Mouse (Mus musculus): Measurements from ENCODE around the gene Ust. TPM values are rescaled to one million over a fixed set of nuclear protein-coding genes. Genes with fewer than 3 reads are reported as not detected.

The Ust gene
- total and polyA plus RNA-seq, 3 experiments: not detected

GRCm38 (mm10) chr10:8287350-8287791 lies 231.3 kb downstream of the Ust start:
- peaks cover 7 to 13% of the 10 kb centered on the region in 2 experiments for H3K4me1 ChIP-seq (ENCODE audit: control insufficient read depth in 1 of 2, insufficient read depth in 2 of 2)
- H3K4me2 ChIP-seq (ENCODE audit: insufficient read depth, low read depth, poor library complexity, severe bottlenecking): no peak overlapping the region
- dilution Hi-C loops (cut with MboI; ENCODE audit: extremely low pct_ligation_motif_present, extremely low pct_unique_long_range_greater_than_20kb, low sequenced_read_pairs) (no loop called here), in situ Hi-C loops (cut with MboI; ENCODE audit: low pct_ligation_motif_present, low pct_unique_long_range_greater_than_20kb, low sequenced_read_pairs) (no loop called here)
- peak; percentile 12 for DNase-seq (ENCODE audit: extremely low read depth)
- peaks cover 22% of the 10 kb centered on the region for H3K9me3 ChIP-seq (replicated peaks; ENCODE audit: low read length)
- no peaks in the 10 kb centered on the region for H3K36me3 ChIP-seq (replicated peaks in 1 of 2; ENCODE audit: control insufficient read depth in 1 of 2, insufficient read depth in 1 of 2, low read length in 1 of 2)
- TF ChIP-seq ZC3H11A (IDR thresholded peaks at IDR 0.05; ENCODE audit: low read depth, low read length) (no peak), TCF12 (IDR thresholded peaks at IDR 0.05; ENCODE audit: low read depth, low read length) (peak; percentile 98)
- no peaks in the 10 kb centered on the region for H3K79me2 ChIP-seq (replicated peaks; ENCODE audit: control insufficient read depth, extremely low read depth, insufficient read depth, poor library complexity, severe bottlenecking)
- no peaks in the 10 kb centered on the region for H3K27me3 ChIP-seq (replicated peaks)
- H3K9ac ChIP-seq (ENCODE audit: insufficient read depth, low read depth): no peak overlapping the region
- H3K4me3 ChIP-seq (replicated peaks in 1 of 3; ENCODE audit: low read depth in 2 of 3, low read length in 2 of 3, poor library complexity in 1 of 3): no peak overlapping the region
- H3K27ac ChIP-seq (ENCODE audit: insufficient read depth, low read depth): no peak overlapping the region

DNA sequence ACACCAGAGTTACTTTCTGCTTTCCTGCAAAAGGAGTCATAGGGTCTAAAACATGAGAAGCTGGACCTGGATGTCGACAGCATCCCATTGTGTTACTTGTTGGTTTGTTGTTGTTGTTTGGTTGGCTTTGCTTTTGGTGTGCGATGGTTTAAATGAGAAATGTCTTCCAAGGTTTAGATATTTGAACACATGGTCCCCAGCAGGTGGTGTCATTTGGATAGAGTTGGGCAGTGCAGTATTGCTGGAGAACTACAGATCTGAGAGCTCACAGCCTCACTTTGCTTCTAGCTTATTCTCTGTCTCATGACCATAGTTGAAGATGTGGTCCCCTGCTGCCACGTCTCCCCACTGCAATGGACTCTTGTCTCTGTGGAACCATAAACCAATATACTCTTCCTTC lies 234.6 kb downstream of the Ust start:
- in situ Hi-C loops (cut with MboI; ENCODE audit: low pct_ligation_motif_present, low pct_unique_long_range_greater_than_20kb, low sequenced_read_pairs) (no loop called here), dilution Hi-C loops (cut with MboI; ENCODE audit: extremely low pct_ligation_motif_present, extremely low pct_unique_long_range_greater_than_20kb, low sequenced_read_pairs) (no loop called here)
- Histone ChIP-seq H3K9me3 (replicated peaks; ENCODE audit: low read length) (peaks cover 16% of the 10 kb centered on the region), H3K36me3 (replicated peaks in 1 of 2; ENCODE audit: control insufficient read depth in 1 of 2, insufficient read depth in 1 of 2, low read length in 1 of 2) (no peaks in the 10 kb centered on the region), H3K9ac (ENCODE audit: insufficient read depth, low read depth) (no peak overlapping the region), H3K79me2 (replicated peaks; ENCODE audit: control insufficient read depth, extremely low read depth, insufficient read depth, poor library complexity, severe bottlenecking) (no peaks in the 10 kb centered on the region), H3K4me1 (ENCODE audit: control insufficient read depth in 1 of 2, insufficient read depth in 2 of 2) (peaks cover 7% of the 10 kb centered on the region in 2 experiments), H3K27me3 (replicated peaks) (no peaks in the 10 kb centered on the region), H3K27ac (ENCODE audit: insufficient read depth, low read depth) (no peak overlapping the region), H3K4me2 (ENCODE audit: insufficient read depth, low read depth, poor library complexity, severe bottlenecking) (no peak overlapping the region), H3K4me3 (replicated peaks in 1 of 3; ENCODE audit: low read depth in 2 of 3, low read length in 2 of 3, poor library complexity in 1 of 3) (no peak overlapping the region)
- no peak for DNase-seq (ENCODE audit: extremely low read depth)
- TF ChIP-seq MAX (IDR thresholded peaks at IDR 0.05; ENCODE audit: low read length) (no peak), SIN3A (IDR thresholded peaks at IDR 0.05; ENCODE audit: low read length) (no peak), KAT2A (IDR thresholded peaks at IDR 0.05; ENCODE audit: insufficient replicate concordance, low read length) (no peak), PAX5 (IDR thresholded peaks at IDR 0.05; ENCODE audit: low read length) (no peak), RAD21 (IDR thresholded peaks at IDR 0.05; ENCODE audit: low read depth, low read length) (peak; percentile 2), CTCF (conservative IDR thresholded peaks at IDR 0.05 in 1 of 2, IDR thresholded peaks at IDR 0.05 in 1 of 2; ENCODE audit: low read depth in 2 of 2, low read length in 2 of 2) (peak in 1 of 2 experiments; percentile 22; a peak in 2 of 4 replicates)

- Histone ChIP-seq H3K9me3 (replicated peaks; ENCODE audit: low read length) (no peaks in the 10 kb centered on the region), H3K79me2 (replicated peaks; ENCODE audit: control insufficient read depth, extremely low read depth, insufficient read depth, poor library complexity, severe bottlenecking) (no peaks in the 10 kb centered on the region), H3K4me1 (ENCODE audit: control insufficient read depth in 1 of 2, insufficient read depth in 2 of 2) (peaks cover 12 to 18% of the 10 kb centered on the region in 2 experiments; a peak in 3 of 4 replicates), H3K4me3 (replicated peaks in 1 of 3; ENCODE audit: low read depth in 2 of 3, low read length in 2 of 3, poor library complexity in 1 of 3) (no peak overlapping the region), H3K9ac (ENCODE audit: insufficient read depth, low read depth) (no peak overlapping the region), H3K27me3 (replicated peaks) (no peaks in the 10 kb centered on the region), H3K4me2 (ENCODE audit: insufficient read depth, low read depth, poor library complexity, severe bottlenecking) (no peak overlapping the region), H3K27ac (ENCODE audit: insufficient read depth, low read depth) (peak overlapping the region; percentile 46), H3K36me3 (replicated peaks in 1 of 2; ENCODE audit: control insufficient read depth in 1 of 2, insufficient read depth in 1 of 2, low read length in 1 of 2) (no peaks in the 10 kb centered on the region)
- dilution Hi-C loops (cut with MboI; ENCODE audit: extremely low pct_ligation_motif_present, extremely low pct_unique_long_range_greater_than_20kb, low sequenced_read_pairs): no loop called here
- TF ChIP-seq POLR2AphosphoS2 (IDR thresholded peaks at IDR 0.05; ENCODE audit: low read depth, low read length) (no peak), TBP (conservative IDR thresholded peaks at IDR 0.05; ENCODE audit: low read depth, low read length) (0 out of 2 replicates have a peak, but pooled peaks have one; percentile 33), MYC (IDR thresholded peaks at IDR 0.05; ENCODE audit: low read depth, low read length) (peak; percentile 91), IRF4 (IDR thresholded peaks at IDR 0.05; ENCODE audit: low read depth, low read length) (peak; percentile 93), KAT2A (IDR thresholded peaks at IDR 0.05; ENCODE audit: insufficient replicate concordance, low read length) (no peak), EP300 (IDR thresholded peaks at IDR 0.05; ENCODE audit: low read length) (peak; percentile 80), MAX (IDR thresholded peaks at IDR 0.05; ENCODE audit: low read length) (peak; percentile 93), ELF1 (IDR thresholded peaks at IDR 0.05; ENCODE audit: low read depth, low read length) (peak; percentile 60; the same call in 1 of the 2 replicates), CTCF (conservative IDR thresholded peaks at IDR 0.05 in 1 of 2, IDR thresholded peaks at IDR 0.05 in 1 of 2; ENCODE audit: low read depth in 2 of 2, low read length in 2 of 2) (no peak), ZC3H11A (IDR thresholded peaks at IDR 0.05; ENCODE audit: low read depth, low read length) (no peak), NRF1 (IDR thresholded peaks at IDR 0.05; ENCODE audit: low read depth, low read length) (no peak), MEF2A (IDR thresholded peaks at IDR 0.05; ENCODE audit: borderline replicate concordance, low read depth, low read length) (peak; percentile 47; the same call in 1 of the 2 replicates), PAX5 (IDR thresholded peaks at IDR 0.05; ENCODE audit: low read length) (no peak), MXI1 (IDR thresholded peaks at IDR 0.05; ENCODE audit: low read depth, low read length) (peak; percentile 30; the same call in 1 of the 2 replicates), CHD1 (IDR thresholded peaks at IDR 0.05; ENCODE audit: low read depth, low read length) (peak; percentile 96; the same call in 1 of the 2 replicates), GABPA (IDR thresholded peaks at IDR 0.05; ENCODE audit: insufficient replicate concordance, low read depth, low read length) (no peak), TCF12 (IDR thresholded peaks at IDR 0.05; ENCODE audit: low read depth, low read length) (peak; percentile 36; the same call in 1 of the 2 replicates)
- DNase-seq (ENCODE audit: extremely low read depth): peak; percentile 58
- in situ Hi-C loops (cut with MboI; ENCODE audit: low pct_ligation_motif_present, low pct_unique_long_range_greater_than_20kb, low sequenced_read_pairs): no loop called here
These were observed 241.5 kb downstream of the Ust start for GRCm38 (mm10) chr10:8277094-8277493.

Data from CH12.LX (cell line).